Mouse (Mus musculus) layer of hippocampus, adult 6 months (tissue): Measurements from ENCODE around the gene Ppara. TPM values are rescaled to one million over a fixed set of nuclear protein-coding genes. Genes with fewer than 3 reads are reported as not detected.
A peak's percentile ranks its signal among the peaks of the same experiment; 100 is the strongest.

Experiments
- long read RNA-seq, 2 experiments: library from polyadenylated mRNA; unstranded; transcript quantifications; one replicate each; pipeline ENCODE4 v2.0.0; 2019 to 2020
- microRNA-seq: library from miRNA; unstranded; fragments of <30 nt; microRNA quantifications from one replicate; pipeline ENCODE4 v1.2.0, GENCODE M21; 2020
- polyA plus RNA-seq: library from polyadenylated mRNA; unstranded; fragments of <200 nt; fragmentation: Nextera tagmentation; gene quantifications from 2 replicates; pipeline ENCODE4 v1.2.3, GENCODE M21; 2021

The Ppara gene
- polyA plus RNA-seq = 3.6 and 3.7 TPM in 2 replicates
- long read RNA-seq, experiment 1, partial matches to known transcripts = 0 of 4 reads
- long read RNA-seq, experiment 1, other reads (novel, unspliced or antisense) = 1 of 4 reads
- long read RNA-seq, experiment 2, transcript Ppara-202 (8 exons, 3,413 nt) = major isoform, 11 of 22 reads
- long read RNA-seq, experiment 2, partial matches to known transcripts = 2 of 22 reads
- long read RNA-seq, experiment 2, other reads (novel, unspliced or antisense) = 6 of 22 reads

GRCm38 (mm10) chr15:85734571-85735033 lies at the start of gene Ppara:
Ppara (plus strand) TSS chr15:85734983.

GRCm38 (mm10) chr15:85811535-85812277 lies 76.9 kb downstream of the Ppara start, which contains the start of gene Cdpf1:
Cdpf1 (minus strand) TSS chr15:85811697.

GRCm38 (mm10) chr15:85821203-85822010 lies 86.6 kb downstream of the Ppara start, which contains the start of gene Pkdrej:
Pkdrej (minus strand) TSS chr15:85821734.

GRCm38 (mm10) chr15:85831954-85832590 lies 97.3 kb downstream of the Ppara start, which contains the start of gene Ttc38:
Ttc38 (plus strand) TSS chr15:85832306.

Small RNA genes within 50 kb of the gene (microRNA-seq; reads per million reads assigned to microRNA genes)
- gene Mirlet7b = 100,438 reads per million, percentile 100 among the genes with 10 or more reads in this experiment
- 1,458 reads per million, percentile 84 among the genes with 10 or more reads in this experiment for gene Mirlet7c-2

Other genes starting within 250 kb of the Ppara start
- gene 7530416G11Rik, start 231.8 kb upstream of the Ppara start, polyA plus RNA-seq = not detected in 2 replicates
- 17.6 and 22.0 TPM in 2 replicates for gene Wnt7b, start 152.5 kb upstream of the Ppara start, polyA plus RNA-seq
- gene Cdpf1, start 76.7 kb downstream of the Ppara start, polyA plus RNA-seq = 31.7 and 37.7 TPM in 2 replicates
- 0.13 and 0.18 TPM in 2 replicates for gene Pkdrej, start 86.8 kb downstream of the Ppara start, polyA plus RNA-seq
- 2.2 TPM in 2 replicates for gene Ttc38, start 97.3 kb downstream of the Ppara start, polyA plus RNA-seq
- gene Gtse1, start 124.8 kb downstream of the Ppara start, polyA plus RNA-seq = 0.29 and 0.56 TPM in 2 replicates
- 11.0 and 11.7 TPM in 2 replicates for gene Trmu, start 144.3 kb downstream of the Ppara start, polyA plus RNA-seq